Mouse (Mus musculus): Measurements from ENCODE around the gene Gadd45b. TPM values are rescaled to one million over a fixed set of nuclear protein-coding genes. Genes with fewer than 3 reads are reported as not detected.

Gadd45b gene
- 9.0 and 11.1 TPM in 2 replicates for polyA plus RNA-seq (2015; fragmentation: Nextera tagmentation; extraction: Ambion mirVana)

DNA sequence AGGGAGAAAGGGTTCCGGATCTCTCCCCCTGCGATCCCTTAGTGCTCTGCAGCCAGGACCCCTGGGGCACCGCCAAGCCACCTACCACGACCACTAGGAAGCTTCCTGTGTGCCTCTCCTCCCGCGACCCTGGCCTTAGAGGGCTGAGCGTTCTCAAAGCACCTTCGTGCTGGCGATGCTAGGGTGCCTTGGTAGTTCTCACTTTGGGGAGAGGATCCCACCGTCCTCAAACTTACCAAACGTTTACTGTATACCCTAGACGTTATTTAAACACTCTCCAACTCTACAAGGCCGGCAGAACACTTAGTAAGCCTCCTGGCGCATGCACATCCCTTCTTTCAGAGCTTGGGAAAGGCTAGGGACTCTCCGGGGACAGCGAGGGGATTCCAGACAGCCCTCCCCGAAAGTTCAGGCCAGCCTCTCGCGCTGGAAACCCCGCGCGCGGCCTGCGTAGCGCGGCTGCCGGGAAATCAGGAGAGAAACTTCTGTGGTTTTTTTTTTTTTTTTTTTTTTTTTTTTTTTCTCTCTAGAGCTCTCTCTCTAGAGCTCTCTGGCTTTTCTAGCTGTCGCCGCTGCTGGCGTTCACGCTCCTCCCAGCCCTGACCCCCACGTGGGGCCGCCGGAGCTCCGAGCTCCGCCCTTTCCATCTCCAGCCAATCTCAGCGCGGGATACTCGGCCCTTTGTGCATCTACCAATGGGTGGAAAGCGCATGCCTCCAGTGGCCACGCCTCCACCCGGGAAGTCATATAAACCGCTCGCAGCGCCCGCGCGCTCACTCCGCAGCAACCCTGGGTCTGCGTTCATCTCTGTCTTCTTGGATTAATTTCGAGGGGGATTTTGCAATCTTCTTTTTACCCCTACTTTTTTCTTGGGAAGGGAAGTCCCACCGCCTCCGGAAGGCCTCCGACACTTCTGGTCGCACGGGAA is at the start of gene Gadd45b:
Gene Gadd45b (plus strand): TSS at position 775 of the 928 bp plus-strand sequence.
- H3K4me1 ChIP-seq = peaks cover 51% of the 10 kb centered on the region
- no peaks in the 10 kb centered on the region for H3K9me3 ChIP-seq (replicated peaks)
- under 1% methylated on average over 56 of the region's 56 CpGs for WGBS

DNA sequence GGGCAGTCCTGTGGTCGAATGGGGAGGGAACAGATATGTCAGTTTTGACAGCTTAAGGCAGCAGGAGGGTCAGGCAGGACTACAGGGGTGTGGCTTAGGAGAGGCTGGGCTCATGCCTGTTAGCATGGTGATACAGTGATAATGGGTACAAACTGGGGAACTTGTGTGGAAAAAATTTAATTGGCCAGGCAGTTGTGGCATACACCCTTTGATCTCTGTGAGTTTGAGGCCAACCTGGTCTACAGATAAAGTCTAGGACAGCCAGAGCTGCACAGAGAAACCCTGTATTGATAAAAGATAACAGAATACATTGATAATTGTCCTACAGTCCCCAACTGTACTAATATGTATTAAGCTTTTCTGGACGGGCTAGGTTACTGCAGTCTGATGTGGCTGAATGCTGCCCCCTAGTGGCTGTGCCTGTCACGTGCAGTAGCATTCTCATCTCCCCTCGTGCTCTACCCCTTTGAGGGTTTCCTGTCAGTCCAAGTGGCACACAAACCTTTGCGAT is 49.7 kb upstream of the Gadd45b start:
- WGBS = 18% methylated on average over 5 of the region's 5 CpGs

More for the DNA sequence above, at the start of gene Gadd45b:
- Histone ChIP-seq H3K4me2 (peak within 1 kb of the TSS; percentile 88), H3K4me3 (replicated peaks) (peak within 1 kb of the TSS; percentile 50), H3K27me3 (replicated peaks) (peaks cover 45% of the 10 kb centered on the region), H3K9ac (replicated peaks) (peak within 1 kb of the TSS; percentile 72), H3K36me3 (no peaks in the 10 kb centered on the region), H3K27ac (replicated peaks) (peak within 1 kb of the TSS; percentile 72)
- peak; percentile 91 for ATAC-seq (ENCODE audit: low FRiP score)

DNA sequence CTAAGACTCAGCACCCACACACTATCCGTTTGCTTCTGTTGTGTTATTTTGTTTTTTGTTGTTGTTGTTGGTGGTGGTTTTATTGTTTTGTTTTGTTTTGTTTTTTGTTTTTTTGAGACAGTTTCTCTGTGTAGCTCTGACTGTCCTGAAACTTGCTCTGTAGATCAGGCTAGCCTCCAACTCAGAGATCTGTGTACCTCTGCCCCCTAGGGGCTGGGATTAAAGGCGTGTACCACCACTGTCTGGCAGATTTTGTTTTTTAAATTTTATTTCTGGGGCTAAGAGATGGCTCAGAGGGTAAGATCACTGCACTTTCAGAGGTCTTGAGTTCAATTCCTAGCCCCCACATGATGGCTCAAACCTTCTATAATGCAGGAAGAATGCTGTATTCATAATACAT is 49.0 kb upstream of the Gadd45b start:
- Histone ChIP-seq H3K36me3 (no peaks in the 10 kb centered on the region), H3K4me1 (0 out of 2 replicates have a peak, but pooled peaks cover 2% of the 10 kb centered on the region), H3K27me3 (replicated peaks) (no peaks in the 10 kb centered on the region), H3K4me3 (replicated peaks) (no peak overlapping the region), H3K9ac (replicated peaks) (no peak overlapping the region), H3K9me3 (replicated peaks) (no peaks in the 10 kb centered on the region), H3K4me2 (no peak overlapping the region), H3K27ac (replicated peaks) (no peak overlapping the region)
- no peak for ATAC-seq (ENCODE audit: low FRiP score)
- 70% methylated on average over 2 of the region's 2 CpGs for WGBS

More for the DNA sequence above, 49.7 kb upstream of the Gadd45b start:
- H3K4me1 ChIP-seq = 0 out of 2 replicates have a peak, but pooled peaks cover 2% of the 10 kb centered on the region
- H3K4me3 ChIP-seq (replicated peaks) = no peak overlapping the region
- H3K27me3 ChIP-seq (replicated peaks) = no peaks in the 10 kb centered on the region
- no peaks in the 10 kb centered on the region for H3K36me3 ChIP-seq
- no peaks in the 10 kb centered on the region for H3K9me3 ChIP-seq (replicated peaks)
- H3K27ac ChIP-seq (replicated peaks) = no peak overlapping the region
- ATAC-seq (ENCODE audit: low FRiP score) = no peak
- no peak overlapping the region for H3K4me2 ChIP-seq
- H3K9ac ChIP-seq (replicated peaks) = no peak overlapping the region

DNA sequence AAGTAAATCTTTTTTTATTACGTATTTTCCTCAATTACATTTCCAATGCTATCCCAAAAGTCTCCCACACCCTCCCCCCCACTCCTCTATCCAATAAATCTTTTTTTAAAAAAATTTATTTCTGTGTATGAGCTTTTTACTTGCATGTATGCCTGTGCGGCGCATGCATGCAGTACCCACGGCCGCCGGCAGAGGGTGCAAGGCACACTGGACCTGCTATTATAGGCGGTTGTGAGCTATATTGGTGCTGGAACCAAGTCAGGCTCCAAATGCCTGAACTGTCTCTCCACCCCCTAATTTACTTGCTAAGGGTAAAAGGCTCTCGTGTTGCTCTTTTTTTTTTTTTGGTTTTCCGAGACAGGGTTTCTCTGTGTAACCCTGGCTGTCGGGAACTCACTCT is 48.6 kb upstream of the Gadd45b start:
- H3K4me1 ChIP-seq = no peaks in the 10 kb centered on the region
- WGBS = 28% methylated on average over 10 of the region's 10 CpGs
- no peaks in the 10 kb centered on the region for H3K9me3 ChIP-seq (replicated peaks)
- H3K4me3 ChIP-seq (replicated peaks) = no peak overlapping the region
- H3K9ac ChIP-seq (replicated peaks) = no peak overlapping the region
- no peaks in the 10 kb centered on the region for H3K36me3 ChIP-seq
- ATAC-seq (ENCODE audit: low FRiP score) = no peak
- H3K27me3 ChIP-seq (replicated peaks) = no peaks in the 10 kb centered on the region
- H3K27ac ChIP-seq (replicated peaks) = no peak overlapping the region
- H3K4me2 ChIP-seq = no peak overlapping the region

DNA sequence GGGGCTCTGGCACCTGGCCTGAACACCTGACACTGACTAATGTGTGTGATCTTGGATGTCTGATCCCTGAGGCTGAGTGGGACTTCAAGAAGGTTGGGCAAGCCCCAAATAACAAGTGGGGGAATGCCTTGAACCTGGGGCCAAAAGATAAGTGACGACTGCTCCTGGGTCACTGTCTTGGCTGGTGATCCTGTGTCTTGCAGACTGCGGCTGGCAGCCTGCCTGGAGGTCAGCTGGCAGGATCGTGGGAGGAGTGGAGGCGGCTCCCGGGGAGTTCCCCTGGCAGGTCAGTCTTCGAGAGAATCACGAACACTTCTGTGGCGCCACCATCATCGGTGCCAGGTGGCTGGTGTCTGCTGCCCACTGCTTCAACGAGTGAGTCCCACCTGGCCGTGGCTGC is 42.7 kb upstream of the Gadd45b start:
- H3K27me3 ChIP-seq (replicated peaks) = peaks cover 23% of the 10 kb centered on the region
- 72% methylated on average over 11 of the region's 11 CpGs for WGBS
- no peak overlapping the region for H3K27ac ChIP-seq (replicated peaks)
- ATAC-seq (ENCODE audit: low FRiP score) = no peak
- no peaks in the 10 kb centered on the region for H3K4me1 ChIP-seq
- H3K4me3 ChIP-seq (replicated peaks) = no peak overlapping the region
- H3K9ac ChIP-seq (replicated peaks) = no peak overlapping the region
- H3K36me3 ChIP-seq = no peaks in the 10 kb centered on the region
- no peak overlapping the region for H3K4me2 ChIP-seq
- H3K9me3 ChIP-seq (replicated peaks) = no peaks in the 10 kb centered on the region

DNA sequence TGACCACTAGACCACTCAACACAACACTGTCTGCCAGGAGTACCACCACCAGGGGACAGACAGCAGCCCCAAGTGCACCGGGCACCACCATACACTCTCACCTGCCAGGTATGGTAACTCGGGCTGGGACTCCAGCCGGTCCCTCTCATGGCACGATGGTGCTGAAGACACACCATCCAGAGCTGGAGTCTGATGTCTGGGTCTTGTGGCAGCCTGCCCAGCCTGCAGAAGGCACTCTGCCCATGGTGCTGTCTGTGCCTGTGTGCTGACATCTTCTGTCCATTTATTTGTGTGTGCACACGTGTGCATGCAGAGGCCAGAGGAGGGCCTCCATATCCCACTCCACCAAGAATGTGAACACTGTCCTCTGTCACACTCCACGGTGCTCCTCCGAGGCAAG is 34.8 kb upstream of the Gadd45b start:
- Histone ChIP-seq H3K9ac (replicated peaks) (no peak overlapping the region), H3K27me3 (replicated peaks) (no peaks in the 10 kb centered on the region), H3K36me3 (no peaks in the 10 kb centered on the region), H3K9me3 (replicated peaks) (no peaks in the 10 kb centered on the region), H3K4me2 (no peak overlapping the region), H3K27ac (replicated peaks) (no peak overlapping the region), H3K4me3 (replicated peaks) (no peak overlapping the region), H3K4me1 (peaks cover 24% of the 10 kb centered on the region)
- ATAC-seq (ENCODE audit: low FRiP score) = no peak
- 89% methylated on average over 7 of the region's 7 CpGs for WGBS

DNA sequence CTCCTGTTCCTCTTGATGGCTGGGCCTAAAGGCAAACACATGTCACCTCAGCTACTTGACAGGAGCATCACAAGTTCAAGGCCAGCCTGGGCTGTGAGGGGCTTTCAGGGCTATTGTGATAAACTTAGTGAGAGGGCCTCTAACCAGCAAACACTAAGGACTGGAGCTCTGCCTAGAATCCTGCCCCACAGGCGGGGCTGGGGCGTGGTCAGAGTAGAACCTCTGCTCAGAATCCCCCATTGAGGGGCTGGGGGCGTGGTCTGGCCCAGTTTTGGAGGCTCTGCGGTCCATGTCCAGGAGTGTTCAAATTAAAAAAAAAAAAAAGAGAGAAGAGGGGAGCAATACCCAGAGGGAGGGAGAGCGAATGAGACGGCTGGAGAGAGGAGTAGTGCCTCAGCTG is 34.2 kb upstream of the Gadd45b start:
- no peak overlapping the region for H3K4me3 ChIP-seq (replicated peaks)
- no peak overlapping the region for H3K27ac ChIP-seq (replicated peaks)
- no peak overlapping the region for H3K4me2 ChIP-seq
- no peak for ATAC-seq (ENCODE audit: low FRiP score)
- H3K36me3 ChIP-seq = no peaks in the 10 kb centered on the region
- no peak overlapping the region for H3K9ac ChIP-seq (replicated peaks)
- H3K9me3 ChIP-seq (replicated peaks) = no peaks in the 10 kb centered on the region
- H3K27me3 ChIP-seq (replicated peaks) = no peaks in the 10 kb centered on the region
- H3K4me1 ChIP-seq = peaks cover 24% of the 10 kb centered on the region
- WGBS = 89% methylated on average over 6 of the region's 6 CpGs

DNA sequence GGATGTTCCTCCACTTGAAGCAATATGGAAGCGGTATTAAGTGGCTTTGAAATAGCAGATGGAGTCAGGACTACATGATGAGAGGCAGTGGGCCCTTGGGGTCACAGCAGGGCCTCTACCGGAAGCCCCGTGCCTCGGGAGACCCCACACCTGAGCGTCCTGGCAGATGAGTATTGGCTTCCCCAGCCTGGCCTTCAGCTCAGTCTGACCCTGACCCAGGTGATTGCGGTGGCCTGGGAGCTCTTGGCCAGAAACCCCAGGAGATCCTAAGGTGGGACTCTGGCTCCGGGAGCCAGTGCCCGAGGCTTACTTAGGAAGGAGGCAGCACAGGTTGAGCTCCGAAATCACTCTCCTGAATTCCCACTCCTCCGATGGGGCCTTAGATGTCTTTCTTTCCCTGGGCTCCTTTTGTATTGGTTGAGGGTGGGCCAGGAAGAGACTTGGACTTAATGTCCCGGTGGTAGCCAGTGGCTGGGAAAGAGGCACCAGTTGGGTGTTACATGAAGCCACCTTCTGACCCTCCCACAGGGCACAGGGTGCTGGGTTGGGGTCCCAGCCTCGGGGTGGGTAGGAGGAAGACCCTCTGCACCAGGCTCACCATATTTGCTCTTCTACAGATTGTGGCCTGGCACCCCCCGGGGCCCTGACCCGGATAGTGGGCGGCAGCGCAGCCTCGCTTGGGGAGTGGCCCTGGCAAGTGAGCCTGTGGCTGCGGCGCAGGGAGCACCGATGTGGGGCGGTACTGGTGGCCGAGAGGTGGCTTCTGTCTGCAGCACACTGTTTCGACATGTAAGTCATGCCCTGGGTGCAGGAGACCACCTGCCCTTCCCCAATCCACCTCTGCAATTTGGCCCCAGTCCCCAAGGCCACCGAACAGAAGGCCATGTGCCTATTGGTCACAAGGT is 33.0 kb upstream of the Gadd45b start:
- H3K36me3 ChIP-seq = peaks cover 4% of the 10 kb centered on the region; the same call in 1 of the 2 replicates
- no peak overlapping the region for H3K4me3 ChIP-seq (replicated peaks)
- peaks cover 31% of the 10 kb centered on the region for H3K4me1 ChIP-seq
- no peak overlapping the region for H3K4me2 ChIP-seq
- no peak overlapping the region for H3K27ac ChIP-seq (replicated peaks)
- H3K9me3 ChIP-seq (replicated peaks) = no peaks in the 10 kb centered on the region
- 69% methylated on average over 24 of the region's 24 CpGs for WGBS
- no peak for ATAC-seq (ENCODE audit: low FRiP score)
- H3K9ac ChIP-seq (replicated peaks) = no peak overlapping the region
- H3K27me3 ChIP-seq (replicated peaks) = no peaks in the 10 kb centered on the region

DNA sequence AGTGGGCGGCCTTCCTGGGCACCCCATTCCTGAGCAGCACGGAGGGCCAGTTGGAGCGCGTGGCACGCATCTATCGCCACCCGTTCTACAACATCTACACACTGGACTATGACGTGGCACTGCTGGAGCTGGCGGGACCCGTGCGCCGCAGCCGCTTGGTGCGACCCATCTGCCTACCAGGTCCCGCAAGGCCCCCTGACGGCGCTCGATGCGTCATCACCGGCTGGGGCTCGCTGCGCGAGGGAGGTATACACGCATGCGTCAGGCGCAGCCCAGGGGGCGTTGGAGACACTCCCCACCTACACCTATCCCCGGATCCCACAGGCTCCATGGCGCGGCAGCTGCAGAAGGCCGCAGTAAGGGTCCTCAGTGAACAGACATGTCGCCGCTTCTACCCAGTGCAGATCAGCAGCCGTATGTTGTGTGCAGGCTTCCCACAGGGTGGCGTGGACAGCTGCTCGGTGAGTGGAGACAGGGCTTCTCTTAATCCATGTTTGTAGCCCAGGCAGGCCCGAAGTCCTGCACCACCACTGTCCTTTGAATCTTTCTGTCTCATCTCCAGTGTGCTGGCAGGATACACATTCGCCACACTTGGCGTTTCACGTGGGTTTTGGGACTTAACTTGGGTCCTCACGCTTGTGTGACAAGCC is 31.9 kb upstream of the Gadd45b start:
- Histone ChIP-seq H3K4me3 (replicated peaks) (0 out of 2 replicates have a peak overlapping the region, but pooled peaks have one; percentile 8), H3K9me3 (replicated peaks) (no peaks in the 10 kb centered on the region), H3K4me1 (peaks cover 31% of the 10 kb centered on the region), H3K27me3 (replicated peaks) (no peaks in the 10 kb centered on the region), H3K4me2 (peak overlapping the region; percentile 34), H3K9ac (replicated peaks) (no peak overlapping the region), H3K27ac (replicated peaks) (no peak overlapping the region), H3K36me3 (peaks cover 16% of the 10 kb centered on the region)
- ATAC-seq (ENCODE audit: low FRiP score) = no peak
- 32% methylated on average over 40 of the region's 41 CpGs for WGBS

DNA sequence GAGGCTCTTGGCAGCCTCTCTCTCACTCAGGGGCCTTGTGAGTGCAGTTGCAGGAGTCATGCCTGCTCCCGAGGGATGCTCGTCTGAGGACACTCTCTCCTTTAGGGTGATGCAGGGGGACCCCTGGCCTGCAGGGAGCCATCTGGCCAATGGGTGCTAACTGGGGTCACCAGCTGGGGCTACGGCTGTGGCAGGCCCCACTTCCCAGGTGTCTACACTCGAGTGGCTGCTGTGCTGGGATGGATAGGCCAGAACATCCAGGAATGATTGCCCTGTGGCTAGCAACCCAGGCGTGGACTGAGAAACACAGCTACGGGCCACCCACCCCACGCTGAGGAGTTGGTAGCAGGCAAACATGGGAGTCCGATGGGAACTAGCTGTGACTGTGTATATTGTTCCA is 30.8 kb upstream of the Gadd45b start:
- ATAC-seq (ENCODE audit: low FRiP score) = no peak
- Histone ChIP-seq H3K9me3 (replicated peaks) (no peaks in the 10 kb centered on the region), H3K4me3 (replicated peaks) (peak overlapping the region; percentile 95), H3K4me1 (peaks cover 31% of the 10 kb centered on the region), H3K27ac (replicated peaks) (no peak overlapping the region), H3K27me3 (replicated peaks) (no peaks in the 10 kb centered on the region), H3K9ac (replicated peaks) (peak overlapping the region; percentile 93), H3K36me3 (peaks cover 27% of the 10 kb centered on the region), H3K4me2 (peak overlapping the region; percentile 95)
- WGBS = 93% methylated on average over 8 of the region's 8 CpGs

All from neural tube, embryonic 15.5 days (tissue).